Mouse (Mus musculus): Measurements from ENCODE around the gene Cmas. TPM values are rescaled to one million over a fixed set of nuclear protein-coding genes. Genes with fewer than 3 reads are reported as not detected.

Gene Cmas
- polyA plus RNA-seq (2017; shearing (Covaris generic)), result 10 to 100 TPM; 76.5 to 82.7 TPM

GRCm38 (mm10) chr6:142756507-142757333 lies at the start of gene Cmas:
TSS of gene Cmas (plus strand) at chr6:142756686.

GRCm38 (mm10) chr6:142804402-142804801 lies 47.9 kb downstream of the Cmas start, which contains the start of gene Sult6b2:
TSS of gene Sult6b2 (minus strand) at chr6:142804502.

Other genes with a start within 250 kb of the Cmas start
- gene Ldhb, start 248.7 kb upstream of the Cmas start, polyA plus RNA-seq (2017; shearing (Covaris generic)), result 100 to 1,000 TPM; 104 to 108 TPM
- 1 to 10 TPM in 1 of 2 experiments, under 1 TPM in 1; 0.11 to 1.4 TPM for gene Kcnj8, start 185.1 kb upstream of the Cmas start, polyA plus RNA-seq (2017; shearing (Covaris generic))
- gene Abcc9, start 54.4 kb upstream of the Cmas start, polyA plus RNA-seq (2017; shearing (Covaris generic)), result under 1 TPM; 0.06 to 0.20 TPM
- gene Sult6b2, start 47.8 kb downstream of the Cmas start, polyA plus RNA-seq (2017; shearing (Covaris generic)), result under 1 TPM; 0.28 to 0.58 TPM
- gene St8sia1, start 207.8 kb downstream of the Cmas start, polyA plus RNA-seq (2017; shearing (Covaris generic)), result 10 to 100 TPM; 11.7 to 16.9 TPM

All from inflammation-experienced regulatory T-cells (primary cell).